Mouse (Mus musculus) MEL (cell line): ENCODE data around the gene Npas3. TPM values are rescaled to one million over a fixed set of nuclear protein-coding genes. Genes with fewer than 3 reads are reported as not detected.

Experiments
- DNase-seq: peaks from one replicate; pipeline ENCODE4 v3.0.0; 2011; ENCODE audit warnings: low read depth, low spot score
- H3K27ac ChIP-seq: 2 replicates; pipeline ENCODE4 v1.5.1; 2012; ENCODE audit warnings: low read depth, mild to moderate bottlenecking, control low read depth, low read length, moderate library complexity; ENCODE audit not compliant: control insufficient read depth
- H3K27me3 ChIP-seq, 2 experiments: fragments of 150-350 bp in 1 of 2; sonication (generic) in 1 of 2; 2 replicates each; pipeline ENCODE4 v1.6.1; 2012; ENCODE audit warnings: low read length in 2 of 2, mild to moderate bottlenecking in 2 of 2, improper control_type of control experiment in 1 of 2, moderate library complexity in 1 of 2; ENCODE audit not compliant: insufficient read depth in 2 of 2, control insufficient read depth in 1 of 2
- H3K36me3 ChIP-seq, 2 experiments: 2 replicates each; pipeline ENCODE4 v1.6.1; 2012 to 2014; ENCODE audit warnings: low read length in 2 of 2, improper control_type of control experiment in 1 of 2, inconsistent platforms in 1 of 2, mild to moderate bottlenecking in 1 of 2; ENCODE audit not compliant: insufficient read depth in 2 of 2, control insufficient read depth in 1 of 2
- H3K4me1 ChIP-seq, 2 experiments: fragments of 150-350 bp in 1 of 2; sonication (generic) in 1 of 2; 2 replicates each; pipeline ENCODE4 v1.6.1; 2012; ENCODE audit warnings: low read length in 2 of 2, improper control_type of control experiment in 1 of 2, mild to moderate bottlenecking in 1 of 2; ENCODE audit not compliant: insufficient read depth in 2 of 2, control insufficient read depth in 1 of 2
- H3K4me3 ChIP-seq, 2 experiments: fragments of 150-350 bp in 1 of 2; sonication (generic) in 1 of 2; 2 replicates each; pipeline ENCODE4 v1.5.1; 2012; ENCODE audit warnings: low read depth in 2 of 2, low read length in 2 of 2, mild to moderate bottlenecking in 2 of 2, moderate library complexity in 2 of 2, control low read depth in 1 of 2, improper control_type of control experiment in 1 of 2; ENCODE audit not compliant: control insufficient read depth in 1 of 2, insufficient read depth in 1 of 2
- H3K79me2 ChIP-seq: 2 replicates; pipeline ENCODE4 v1.6.1; 2012; ENCODE audit warnings: mild to moderate bottlenecking, low read length, moderate library complexity; ENCODE audit not compliant: control insufficient read depth, poor library complexity, insufficient read depth
- H3K9ac ChIP-seq: 2 replicates; pipeline ENCODE4 v1.6.1; 2012; ENCODE audit warnings: low read depth, mild to moderate bottlenecking, control low read depth, low read length, moderate library complexity; ENCODE audit not compliant: control insufficient read depth, poor library complexity, severe bottlenecking
- H3K9me3 ChIP-seq: fragments of 150-350 bp; sonication (generic); replicated peaks from 2 replicates; pipeline ENCODE4 v1.6.1; 2012; ENCODE audit warnings: mild to moderate bottlenecking, low read length, improper control_type of control experiment, moderate library complexity; ENCODE audit not compliant: insufficient read depth
- BHLHE40 ChIP-seq: IDR thresholded peaks from 2 replicates; pipeline ENCODE4 v1.6.1; 2012; ENCODE audit warnings: low read depth, mild to moderate bottlenecking, inconsistent platforms, low read length, improper control_type of control experiment, borderline replicate concordance
- CHD2 ChIP-seq: IDR thresholded peaks from 2 replicates; pipeline ENCODE4 v1.6.1; 2011; ENCODE audit warnings: low read length, improper control_type of control experiment
- CTCF ChIP-seq, 3 experiments: IDR thresholded peaks in 2 of 3; conservative IDR thresholded peaks in 1 of 3; 2 replicates each; pipeline ENCODE4 v1.5.1; 2011 to 2012; ENCODE audit warnings: low read length in 3 of 3, low read depth in 2 of 3, mild to moderate bottlenecking in 2 of 3, improper control_type of control experiment in 1 of 3, inconsistent platforms in 1 of 3, mixed read lengths in 1 of 3, moderate library complexity in 1 of 3; ENCODE audit not compliant: control insufficient read depth in 1 of 3, insufficient read depth in 1 of 3, poor library complexity in 1 of 3, severe bottlenecking in 1 of 3
- E2F4 ChIP-seq: IDR thresholded peaks from 2 replicates; pipeline ENCODE4 v1.6.1; 2011; ENCODE audit warnings: low read depth, low read length, improper control_type of control experiment, borderline replicate concordance
- EP300 ChIP-seq, 2 experiments: IDR thresholded peaks; 2 replicates each; pipeline ENCODE4 v1.6.1; 2011; ENCODE audit warnings: improper control_type of control experiment in 2 of 2, low read length in 2 of 2, low read depth in 1 of 2, mild to moderate bottlenecking in 1 of 2
- ETS1 ChIP-seq: IDR thresholded peaks from 2 replicates; pipeline ENCODE4 v1.6.1; 2012; ENCODE audit warnings: low read depth, mild to moderate bottlenecking, inconsistent platforms, low read length, improper control_type of control experiment, moderate library complexity
- GABPA ChIP-seq: IDR thresholded peaks from 2 replicates; pipeline ENCODE4 v1.6.1; 2012; ENCODE audit warnings: low read depth, mild to moderate bottlenecking, inconsistent platforms, low read length, improper control_type of control experiment, moderate library complexity
- HCFC1 ChIP-seq: IDR thresholded peaks from 2 replicates; pipeline ENCODE4 v1.6.1; 2012; ENCODE audit warnings: low read depth, mild to moderate bottlenecking, inconsistent platforms, low read length, improper control_type of control experiment, moderate library complexity
- JUND ChIP-seq: IDR thresholded peaks from 2 replicates; pipeline ENCODE4 v1.6.1; 2011; ENCODE audit warnings: low read depth, mild to moderate bottlenecking, improper control_type of control experiment, low read length
- KAT2A ChIP-seq: conservative IDR thresholded peaks from 2 replicates; pipeline ENCODE4 v1.6.1; 2012; ENCODE audit warnings: low read depth, low read length, improper control_type of control experiment, inconsistent platforms
- MAX ChIP-seq: IDR thresholded peaks from 2 replicates; pipeline ENCODE4 v1.6.1; 2011; ENCODE audit warnings: low read length, improper control_type of control experiment
- MEF2A ChIP-seq: IDR thresholded peaks from 2 replicates; pipeline ENCODE4 v1.6.1; 2014; ENCODE audit warnings: low read depth, mild to moderate bottlenecking, inconsistent platforms, low read length, improper control_type of control experiment; ENCODE audit not compliant: poor library complexity, insufficient replicate concordance, severe bottlenecking; ENCODE audit errors: extremely low read depth
- MXI1 ChIP-seq: IDR thresholded peaks from 2 replicates; pipeline ENCODE4 v1.6.1; 2011; ENCODE audit warnings: mild to moderate bottlenecking, low read depth, low read length, improper control_type of control experiment
- MYC ChIP-seq: IDR thresholded peaks from 2 replicates; pipeline ENCODE4 v1.6.1; 2011; ENCODE audit warnings: low read depth, mild to moderate bottlenecking, low read length, improper control_type of control experiment, moderate library complexity
- NELFE ChIP-seq: IDR thresholded peaks from 2 replicates; pipeline ENCODE4 v1.6.1; 2011; ENCODE audit warnings: low read depth, low read length, improper control_type of control experiment
- NRF1 ChIP-seq: IDR thresholded peaks from 2 replicates; pipeline ENCODE4 v1.6.1; 2014; ENCODE audit warnings: low read depth, mild to moderate bottlenecking, inconsistent platforms, low read length, improper control_type of control experiment, moderate library complexity; ENCODE audit not compliant: poor library complexity, insufficient read depth, severe bottlenecking
- POLR2AphosphoS2 ChIP-seq: IDR thresholded peaks from 2 replicates; pipeline ENCODE4 v1.6.1; 2011; ENCODE audit warnings: low read length, improper control_type of control experiment
- POLR2AphosphoS5 ChIP-seq: IDR thresholded peaks from 2 replicates; pipeline ENCODE4 v1.6.1; 2012; ENCODE audit warnings: low read depth, borderline replicate concordance, mild to moderate bottlenecking, inconsistent platforms, low read length, moderate library complexity, mixed read lengths
- RAD21 ChIP-seq: IDR thresholded peaks from 2 replicates; pipeline ENCODE4 v1.6.1; 2011; ENCODE audit warnings: mild to moderate bottlenecking, low read depth, low read length, improper control_type of control experiment
- SIN3A ChIP-seq: IDR thresholded peaks from 2 replicates; pipeline ENCODE4 v1.6.1; 2012; ENCODE audit warnings: low read length, improper control_type of control experiment, inconsistent platforms
- TCF12 ChIP-seq: IDR thresholded peaks from 2 replicates; pipeline ENCODE4 v1.6.1; 2014; ENCODE audit warnings: low read depth, mild to moderate bottlenecking, inconsistent platforms, low read length, improper control_type of control experiment, moderate library complexity
- UBTF ChIP-seq: IDR thresholded peaks from 2 replicates; pipeline ENCODE4 v1.6.1; 2012; ENCODE audit warnings: low read depth, mild to moderate bottlenecking, inconsistent platforms, low read length, improper control_type of control experiment, moderate library complexity, borderline replicate concordance; ENCODE audit not compliant: insufficient read depth
- ZC3H11A ChIP-seq: IDR thresholded peaks from 2 replicates; pipeline ENCODE4 v1.6.1; 2012; ENCODE audit warnings: low read depth, mild to moderate bottlenecking, inconsistent platforms, low read length, improper control_type of control experiment
- ZMIZ1 ChIP-seq: IDR thresholded peaks from 2 replicates; pipeline ENCODE4 v1.6.1; 2012; ENCODE audit warnings: low read depth, mild to moderate bottlenecking, inconsistent platforms, low read length, improper control_type of control experiment, moderate library complexity
- ZNF384 ChIP-seq: IDR thresholded peaks from 2 replicates; pipeline ENCODE4 v1.6.1; 2012; ENCODE audit warnings: low read depth, mild to moderate bottlenecking, inconsistent platforms, low read length, improper control_type of control experiment
- polyA plus RNA-seq, 2 experiments: library from polyadenylated mRNA; stranded (reverse) in 1 of 2; unstranded in 1 of 2; fragments of >175 nt in 1 of 2; fragments of >200 nt in 1 of 2; gene quantifications; 2 replicates each; pipeline versions ENCODE4 v1.2.1 to v1.2.4; 2012; ENCODE audit warnings: low replicate concordance in 2 of 2, low read depth in 1 of 2; ENCODE audit not compliant: insufficient read length in 2 of 2, insufficient read depth in 1 of 2, missing spikeins in 1 of 2
- total RNA-seq: library from RNA; depleted of rRNA; stranded (reverse); fragments of 300-350 nt; gene quantifications from 2 replicates; pipeline ENCODE4 v1.2.3, GENCODE M21; 2012

Gene Npas3
- total and polyA plus RNA-seq, 3 experiments = not detected

DNA sequence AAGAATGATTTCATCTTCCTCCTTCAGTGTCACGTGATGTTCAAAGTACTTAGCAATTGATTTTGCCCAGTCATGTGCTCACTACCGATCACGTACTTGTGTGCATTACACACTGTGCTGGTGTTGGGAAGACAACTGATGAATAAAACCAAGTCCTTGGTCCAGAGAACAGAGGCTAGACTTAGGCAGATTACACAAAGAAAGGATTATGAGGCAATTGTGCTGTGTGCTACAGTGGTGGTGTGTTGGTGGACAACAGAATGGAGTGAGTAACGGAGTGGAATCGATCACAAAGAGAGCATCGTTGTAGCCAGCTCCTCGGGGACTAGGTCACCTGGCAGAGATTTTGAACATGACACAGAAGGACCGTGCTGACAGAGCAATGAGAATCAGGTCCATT is 769.5 kb downstream of the Npas3 start:
- Histone ChIP-seq H3K79me2 (no peaks in the 10 kb centered on the region), H3K4me3 (no peak overlapping the region), H3K36me3 (no peaks in the 10 kb centered on the region), H3K9me3 (no peaks in the 10 kb centered on the region), H3K27me3 (no peaks in the 10 kb centered on the region; a peak in 1 of 4 replicates), H3K4me1 (no peaks in the 10 kb centered on the region), H3K27ac (no peak overlapping the region), H3K9ac (no peak overlapping the region)
- no peak for DNase-seq
- no peak for TF ChIP-seq EP300 (IDR thresholded peaks at IDR 0.05; ENCODE audit: low read depth in 1 of 2, low read length in 2 of 2)
- TF ChIP-seq POLR2AphosphoS5 = no peak
- no peak for TF ChIP-seq GABPA
- TF ChIP-seq BHLHE40 = no peak
- TF ChIP-seq ZC3H11A = no peak
- TF ChIP-seq E2F4 = no peak
- TF ChIP-seq ETS1 = no peak
- no peak for TF ChIP-seq ZNF384
- TF ChIP-seq MYC = no peak
- TF ChIP-seq CTCF (IDR thresholded peaks at IDR 0.05 in 2 of 3, conservative IDR thresholded peaks at IDR 0.05 in 1 of 3; ENCODE audit: control insufficient read depth in 1 of 3, insufficient read depth in 1 of 3, low read depth in 2 of 3, low read length in 3 of 3, poor library complexity in 1 of 3, severe bottlenecking in 1 of 3) = no peak

GRCm38 (mm10) chr12:54019979-54020378 is 771.5 kb downstream of the Npas3 start:
- no peaks in the 10 kb centered on the region for H3K36me3 ChIP-seq
- TF ChIP-seq HCFC1 (no peak), NELFE (no peak), MEF2A (no peak), KAT2A (no peak)
- no peaks in the 10 kb centered on the region for H3K79me2 ChIP-seq
- no peak for DNase-seq
- no peak overlapping the region for H3K27ac ChIP-seq
- no peak overlapping the region for H3K9ac ChIP-seq
- H3K4me3 ChIP-seq = no peak overlapping the region
- H3K27me3 ChIP-seq = no peaks in the 10 kb centered on the region; a peak in 1 of 4 replicates
- no peaks in the 10 kb centered on the region for H3K9me3 ChIP-seq
- no peaks in the 10 kb centered on the region for H3K4me1 ChIP-seq

DNA sequence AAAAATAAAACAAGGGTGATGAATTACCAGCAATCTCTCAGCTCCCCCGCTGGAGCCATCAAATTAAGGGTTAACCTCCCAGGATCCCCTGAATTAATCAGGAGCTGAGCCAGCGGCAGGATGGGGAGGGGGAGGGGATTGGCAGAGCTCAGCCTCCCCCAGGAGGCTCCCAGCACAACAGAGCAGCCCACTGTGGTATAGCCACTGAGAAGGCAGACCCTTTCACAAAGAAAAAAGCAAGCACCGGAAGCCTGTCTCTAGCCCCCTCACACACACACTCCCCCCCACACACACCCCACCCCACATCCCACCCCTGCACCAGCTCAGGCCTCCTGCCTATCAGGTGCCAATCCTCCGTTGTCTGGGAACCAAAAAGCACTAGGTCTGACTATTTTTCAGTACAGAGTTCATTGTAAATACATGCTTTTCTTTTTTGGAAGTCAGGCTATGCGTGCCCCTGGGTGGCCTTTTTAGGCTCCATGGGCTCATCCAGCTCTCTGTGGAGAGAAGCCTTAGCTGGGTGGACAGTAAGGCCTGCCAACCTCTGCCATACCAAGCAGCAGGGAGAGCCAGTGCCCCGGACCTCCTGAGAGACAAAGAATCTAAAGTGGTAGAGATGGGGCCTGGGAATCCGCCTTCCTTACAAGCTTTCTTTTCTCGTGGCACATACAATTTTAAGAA is 786.3 kb downstream of the Npas3 start:
- Histone ChIP-seq H3K9ac (no peak overlapping the region), H3K27me3 (no peaks in the 10 kb centered on the region; a peak in 1 of 4 replicates), H3K4me3 (no peak overlapping the region), H3K9me3 (no peaks in the 10 kb centered on the region), H3K36me3 (no peaks in the 10 kb centered on the region), H3K4me1 (no peaks in the 10 kb centered on the region), H3K79me2 (no peaks in the 10 kb centered on the region), H3K27ac (no peak overlapping the region)
- no peak for DNase-seq
- TF ChIP-seq MXI1 = no peak
- TF ChIP-seq UBTF = no peak
- TF ChIP-seq POLR2AphosphoS5 = no peak
- TF ChIP-seq JUND = no peak
- TF ChIP-seq NRF1 = no peak
- TF ChIP-seq CHD2 = no peak
- TF ChIP-seq E2F4 = no peak
- no peak for TF ChIP-seq ZMIZ1
- TF ChIP-seq TCF12 = no peak
- no peak for TF ChIP-seq HCFC1
- TF ChIP-seq MAX = no peak
- TF ChIP-seq NELFE = no peak
- no peak for TF ChIP-seq SIN3A
- TF ChIP-seq RAD21 = no peak
- no peak for TF ChIP-seq POLR2AphosphoS2
- TF ChIP-seq MYC = no peak
